Mouse (Mus musculus) heart, embryonic 16.5 days (tissue): ENCODE data around the gene Sdad1. TPM values are rescaled to one million over a fixed set of nuclear protein-coding genes. Genes with fewer than 3 reads are reported as not detected.
A peak's percentile ranks its signal among the peaks of the same experiment; 100 is the strongest.

Experiments
- ATAC-seq: fragments of 200-750 bp; cut with Nextera tagmentation; replicated peaks from 2 replicates; pipeline ENCODE4 v1.8.0; 2017; ENCODE audit warnings: moderate number of reproducible peaks; ENCODE audit not compliant: insufficient read depth, low FRiP score; ENCODE audit errors: extremely low read depth
- H3K27ac ChIP-seq: fragments of 300-500 bp; sonication (generic); 2 replicates; pipeline ENCODE4 v1.5.1; 2014; ENCODE audit warnings: mild to moderate bottlenecking, low read length, control low read depth, moderate library complexity
- H3K27me3 ChIP-seq: fragments of 300-500 bp; sonication (generic); 2 replicates; pipeline ENCODE4 v1.6.1; 2014; ENCODE audit warnings: low read length, mixed read lengths; ENCODE audit not compliant: control insufficient read depth, insufficient read depth
- H3K36me3 ChIP-seq: fragments of 300-500 bp; sonication (generic); 2 replicates; pipeline ENCODE4 v1.6.1; 2014; ENCODE audit not compliant: control insufficient read depth, insufficient read depth
- H3K4me1 ChIP-seq: fragments of 300-500 bp; sonication (generic); 2 replicates; pipeline ENCODE4 v1.6.1; 2014; ENCODE audit warnings: low read length, mixed read lengths; ENCODE audit not compliant: control insufficient read depth, insufficient read depth
- H3K4me2 ChIP-seq: fragments of 300-500 bp; sonication (generic); 2 replicates; pipeline ENCODE4 v1.6.1; 2014; ENCODE audit warnings: low read depth, mild to moderate bottlenecking, control low read depth, low read length
- H3K4me3 ChIP-seq: fragments of 300-500 bp; sonication (generic); 2 replicates; pipeline ENCODE4 v1.5.1; 2014; ENCODE audit warnings: mild to moderate bottlenecking, control low read depth, low read length
- H3K9ac ChIP-seq: fragments of 300-500 bp; sonication (generic); 2 replicates; pipeline ENCODE4 v1.6.1; 2014; ENCODE audit warnings: low read length, control low read depth
- H3K9me3 ChIP-seq: fragments of 300-500 bp; sonication (generic); replicated peaks from 2 replicates; pipeline ENCODE4 v1.6.1; 2016; ENCODE audit warnings: low read length; ENCODE audit not compliant: control insufficient read depth
- WGBS: fragments of 180-500 bp; shearing (Covaris S2); extraction: QIAGEN DNeasy Blood & Tissue Kit; methylation state at CpG from one replicate; pipeline ENCODE4 v1.1.7; 2014; 5-methylcytosine and 5-hydroxymethylcytosine counted together
- polyA plus RNA-seq: library from polyadenylated mRNA; unstranded; fragments of >200 nt; fragmentation: Nextera tagmentation; extraction: Ambion mirVana; gene quantifications from 2 replicates; pipeline ENCODE4 v1.2.1, GENCODE M21; 2015

The Sdad1 gene
- polyA plus RNA-seq, 1 experiment from 2014 or later: 22.2 TPM

- Histone ChIP-seq H3K9ac (no peak overlapping the region), H3K27me3 (no peaks in the 10 kb centered on the region), H3K9me3 (no peaks in the 10 kb centered on the region), H3K27ac (no peak overlapping the region), H3K4me2 (no peak overlapping the region), H3K36me3 (no peaks in the 10 kb centered on the region), H3K4me3 (no peak overlapping the region), H3K4me1 (no peaks in the 10 kb centered on the region)
- 51% methylated on average over 4 of the region's 4 CpGs for WGBS
- no peak for ATAC-seq
These were observed 30.3 kb upstream of the Sdad1 start for GRCm38 (mm10) chr5:92340606-92341005.

- no peak overlapping the region for H3K4me2 ChIP-seq
- H3K4me3 ChIP-seq: no peak overlapping the region
- H3K9ac ChIP-seq: no peak overlapping the region
- WGBS: 80% methylated on average over 3 of the region's 3 CpGs
- no peak for ATAC-seq
- H3K27me3 ChIP-seq: no peaks in the 10 kb centered on the region
- no peak overlapping the region for H3K27ac ChIP-seq
- no peaks in the 10 kb centered on the region for H3K4me1 ChIP-seq
- H3K9me3 ChIP-seq: no peaks in the 10 kb centered on the region
- no peaks in the 10 kb centered on the region for H3K36me3 ChIP-seq
These were observed 26.5 kb upstream of the Sdad1 start for GRCm38 (mm10) chr5:92336743-92337142.

- H3K36me3 ChIP-seq: no peaks in the 10 kb centered on the region
- peak overlapping the region; percentile 73 for H3K27ac ChIP-seq
- no peak overlapping the region for H3K9ac ChIP-seq
- peak; percentile 69 for ATAC-seq
- H3K4me3 ChIP-seq: peak overlapping the region; percentile 22
- no peaks in the 10 kb centered on the region for H3K9me3 ChIP-seq
- WGBS: 50% methylated on average over 9 of the region's 9 CpGs
- H3K4me1 ChIP-seq: no peaks in the 10 kb centered on the region
- H3K4me2 ChIP-seq: peak overlapping the region; percentile 46
- H3K27me3 ChIP-seq: no peaks in the 10 kb centered on the region
These were observed 22.1 kb upstream of the Sdad1 start for GRCm38 (mm10) chr5:92332359-92332840.

GRCm38 (mm10) chr5:92331635-92332338 lies 21.5 kb upstream of the Sdad1 start, which contains the start of gene Art3:
Art3 (plus strand) TSS chr5:92331827.
- H3K4me2 ChIP-seq: peak within 1 kb of the TSS; percentile 46
- H3K27ac ChIP-seq: peak within 1 kb of the TSS; percentile 73
- 82% methylated on average over 17 of the region's 17 CpGs for WGBS
- peak; percentile 52; the same call in 1 of the 2 replicates for ATAC-seq
- H3K27me3 ChIP-seq: no peaks in the 10 kb centered on the region
- no peaks in the 10 kb centered on the region for H3K4me1 ChIP-seq
- no peaks in the 10 kb centered on the region for H3K9me3 ChIP-seq
- H3K36me3 ChIP-seq: no peaks in the 10 kb centered on the region
- H3K9ac ChIP-seq: no peak within 1 kb of the TSS
- peak within 1 kb of the TSS; percentile 22 for H3K4me3 ChIP-seq

- Histone ChIP-seq H3K9ac (no peak overlapping the region), H3K36me3 (no peaks in the 10 kb centered on the region), H3K4me3 (no peak overlapping the region), H3K27ac (no peak overlapping the region), H3K4me2 (no peak overlapping the region), H3K27me3 (no peaks in the 10 kb centered on the region; the same call in 1 of the 2 replicates), H3K9me3 (no peaks in the 10 kb centered on the region), H3K4me1 (no peaks in the 10 kb centered on the region)
- ATAC-seq: no peak
- 84% methylated on average over 12 of the region's 12 CpGs for WGBS
These were observed 20.8 kb upstream of the Sdad1 start for GRCm38 (mm10) chr5:92331122-92331521.

GRCm38 (mm10) chr5:92327929-92328328 lies 17.6 kb upstream of the Sdad1 start, which contains the start of gene Cxcl9:
Cxcl9 (minus strand) TSS chr5:92328079.
- Histone ChIP-seq H3K27ac (no peak within 1 kb of the TSS), H3K9me3 (no peaks in the 10 kb centered on the region), H3K4me2 (no peak within 1 kb of the TSS), H3K4me1 (peaks cover 4% of the 10 kb centered on the region), H3K4me3 (no peak within 1 kb of the TSS), H3K27me3 (no peaks in the 10 kb centered on the region; the same call in 1 of the 2 replicates), H3K36me3 (no peaks in the 10 kb centered on the region), H3K9ac (no peak within 1 kb of the TSS)
- 79% methylated on average over 7 of the region's 7 CpGs for WGBS
- no peak for ATAC-seq

GRCm38 (mm10) chr5:92327367-92327766 lies 17.1 kb upstream of the Sdad1 start:
- peaks cover 6% of the 10 kb centered on the region for H3K4me1 ChIP-seq
- no peak overlapping the region for H3K27ac ChIP-seq
- no peak overlapping the region for H3K9ac ChIP-seq
- no peak overlapping the region for H3K4me2 ChIP-seq
- ATAC-seq: no peak
- no peaks in the 10 kb centered on the region; the same call in 1 of the 2 replicates for H3K27me3 ChIP-seq
- H3K4me3 ChIP-seq: no peak overlapping the region
- no peaks in the 10 kb centered on the region for H3K36me3 ChIP-seq
- 73% methylated on average over 6 of the region's 6 CpGs for WGBS
- no peaks in the 10 kb centered on the region for H3K9me3 ChIP-seq

- peaks cover 6% of the 10 kb centered on the region for H3K4me1 ChIP-seq
- H3K4me2 ChIP-seq: no peak overlapping the region
- no peaks in the 10 kb centered on the region for H3K36me3 ChIP-seq
- peak; percentile 75 for ATAC-seq
- no peaks in the 10 kb centered on the region; the same call in 1 of the 2 replicates for H3K27me3 ChIP-seq
- H3K4me3 ChIP-seq: no peak overlapping the region
- H3K9ac ChIP-seq: no peak overlapping the region
- WGBS: 35% methylated on average over 5 of the region's 5 CpGs
- H3K9me3 ChIP-seq: no peaks in the 10 kb centered on the region
- no peak overlapping the region for H3K27ac ChIP-seq
These were observed 13.0 kb upstream of the Sdad1 start for GRCm38 (mm10) chr5:92323264-92323663.

- 81% methylated on average over 4 of the region's 4 CpGs for WGBS
- Histone ChIP-seq H3K4me1 (peaks cover 6% of the 10 kb centered on the region), H3K4me3 (no peak overlapping the region), H3K27me3 (no peaks in the 10 kb centered on the region; the same call in 1 of the 2 replicates), H3K27ac (no peak overlapping the region), H3K9ac (no peak overlapping the region), H3K36me3 (no peaks in the 10 kb centered on the region), H3K4me2 (no peak overlapping the region), H3K9me3 (no peaks in the 10 kb centered on the region)
- ATAC-seq: no peak
These were observed 12.3 kb upstream of the Sdad1 start for GRCm38 (mm10) chr5:92322612-92323011.
